Mouse (Mus musculus) lung, postnatal 10 days (tissue): Measurements from ENCODE around the gene Ppfibp1.

Experiments used
- DNase-seq: peaks from one replicate; pipeline ENCODE4 v3.0.0; 2021

The Ppfibp1 gene

DNA sequence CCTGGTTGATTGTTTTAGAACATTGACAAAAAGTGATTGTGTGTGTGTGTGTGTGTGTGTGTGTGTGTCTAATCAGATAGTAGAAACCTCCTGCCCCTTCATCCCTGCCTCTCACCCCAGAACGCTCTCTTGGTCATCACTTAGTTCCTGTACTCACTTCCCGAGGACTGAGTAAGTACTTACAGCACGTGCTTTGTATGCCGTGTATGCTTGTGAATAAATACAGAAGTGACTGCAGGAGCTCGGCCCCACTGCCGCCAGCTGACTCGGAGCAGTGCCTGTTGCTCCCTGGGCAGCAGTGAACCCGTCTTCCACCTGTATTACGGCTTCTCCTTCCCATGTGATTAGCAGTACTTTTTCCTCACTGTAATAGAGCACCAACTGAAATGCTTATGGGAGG lies 164.2 kb downstream of the Ppfibp1 start:
- no peak for DNase-seq

GRCm38 (mm10) chr6:147053785-147054646 lies 165.7 kb downstream of the Ppfibp1 start:
- DNase-seq: no peak

DNA sequence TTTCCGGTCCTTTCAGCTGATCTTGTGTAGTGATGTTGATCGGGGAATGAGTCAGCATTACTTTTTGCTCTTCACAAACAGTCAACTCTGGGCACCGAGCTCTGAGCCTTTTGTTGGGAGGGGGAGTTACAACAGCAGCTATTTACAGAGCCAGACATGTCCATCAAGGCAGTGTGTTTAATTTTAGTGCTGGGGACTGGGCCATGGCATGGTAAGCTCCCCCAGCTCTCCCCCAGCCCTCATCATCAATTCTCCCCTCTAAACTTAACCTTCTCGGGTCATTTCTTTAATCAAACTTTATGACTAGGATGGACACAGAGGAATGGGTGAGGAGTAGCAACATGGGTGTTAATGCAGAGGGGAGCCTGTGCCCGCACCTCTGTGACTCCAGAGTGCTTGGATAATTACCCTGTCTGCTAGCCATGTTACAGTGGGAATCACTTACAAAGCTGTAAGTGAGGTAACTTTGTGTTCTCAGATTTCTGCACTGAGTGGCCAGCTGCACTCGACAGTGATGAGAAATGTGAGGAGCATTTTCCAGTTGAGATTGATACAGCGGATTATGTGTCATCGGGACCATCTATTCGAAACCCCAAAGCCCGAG lies 167.2 kb downstream of the Ppfibp1 start:
- DNase-seq: no peak

- peak; percentile 68 for DNase-seq
These were observed 171.0 kb downstream of the Ppfibp1 start for GRCm38 (mm10) chr6:147059326-147059725.

- no peak for DNase-seq
These were observed 173.3 kb downstream of the Ppfibp1 start for GRCm38 (mm10) chr6:147061630-147062029.

- no peak for DNase-seq
These were observed 173.7 kb downstream of the Ppfibp1 start for GRCm38 (mm10) chr6:147062034-147062433.

- peak; percentile 32 for DNase-seq
These were observed 174.4 kb downstream of the Ppfibp1 start for GRCm38 (mm10) chr6:147062694-147063093.

GRCm38 (mm10) chr6:147064226-147064943 lies 176.1 kb downstream of the Ppfibp1 start:
- DNase-seq: no peak

DNA sequence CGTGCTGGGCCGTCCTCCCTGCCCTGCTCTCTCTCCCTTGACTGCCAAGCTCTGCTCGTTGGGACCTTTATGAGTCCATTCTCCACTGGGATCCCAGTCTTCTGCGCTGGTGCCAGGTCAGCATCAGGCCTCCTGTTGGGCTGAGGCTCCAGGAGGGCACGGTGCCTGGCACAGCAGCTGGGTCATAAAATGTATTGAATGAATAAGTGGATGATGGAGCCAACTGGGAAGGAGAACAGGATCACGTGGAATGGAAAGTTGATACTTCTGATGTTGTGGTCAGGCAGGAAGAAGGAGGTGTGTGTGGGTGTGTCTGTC lies 176.6 kb downstream of the Ppfibp1 start:
- no peak for DNase-seq

GRCm38 (mm10) chr6:147075808-147076387 lies 187.6 kb downstream of the Ppfibp1 start:
- DNase-seq: peak; percentile 60

DNA sequence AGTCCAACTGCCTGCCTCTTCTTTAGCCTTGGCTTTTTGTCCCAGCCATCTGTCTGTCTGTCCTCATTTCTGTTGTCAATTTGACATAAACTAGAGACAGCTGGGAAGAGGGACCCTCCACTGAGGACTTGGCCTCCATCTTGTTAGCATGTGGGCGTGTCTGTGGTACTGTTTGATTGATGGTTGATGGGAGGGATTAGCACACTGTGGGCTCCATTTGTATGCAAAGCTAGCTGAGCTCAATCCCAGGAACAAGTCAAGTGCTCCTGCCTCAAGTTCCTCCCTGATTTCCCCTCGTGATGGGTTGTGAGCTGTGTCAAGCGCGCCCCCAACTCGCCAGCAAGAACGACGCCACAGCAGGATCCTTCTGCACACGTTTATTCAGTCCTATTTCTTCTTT lies 188.6 kb downstream of the Ppfibp1 start:
- no peak for DNase-seq

- DNase-seq: no peak
These were observed 191.6 kb downstream of the Ppfibp1 start for GRCm38 (mm10) chr6:147079919-147080318.
